Mouse (Mus musculus) left cerebral cortex, postnatal 14 days (tissue): ENCODE data around the gene Fam50b. TPM values are rescaled to one million over a fixed set of nuclear protein-coding genes. Genes with fewer than 3 reads are reported as not detected.

Experiments used
- DNase-seq, 2 experiments: peaks; one replicate each; pipeline ENCODE4 v3.0.0; 2021 to 2022; ENCODE audit warnings: low spot score in 2 of 2, mixed read lengths in 1 of 2
- intact Hi-C: fragments of 180-260 bp; cut with DNase I; formaldehyde crosslinking; loops from one replicate; pipeline ENCODE4 v1.15.1; 2025
- long read RNA-seq, 2 experiments: library from polyadenylated mRNA; stranded (forward); transcript quantifications; one replicate each; pipeline ENCODE4 v2.0.0; 2021
- total RNA-seq, 2 experiments: library from RNA; stranded (reverse); gene quantifications; 2 replicates each; pipeline ENCODE4 v1.2.3; 2021

Fam50b gene
- not detected for total RNA-seq
- long read RNA-seq, experiment 1, result 0 reads
- long read RNA-seq, experiment 2, result 0 reads

DNA sequence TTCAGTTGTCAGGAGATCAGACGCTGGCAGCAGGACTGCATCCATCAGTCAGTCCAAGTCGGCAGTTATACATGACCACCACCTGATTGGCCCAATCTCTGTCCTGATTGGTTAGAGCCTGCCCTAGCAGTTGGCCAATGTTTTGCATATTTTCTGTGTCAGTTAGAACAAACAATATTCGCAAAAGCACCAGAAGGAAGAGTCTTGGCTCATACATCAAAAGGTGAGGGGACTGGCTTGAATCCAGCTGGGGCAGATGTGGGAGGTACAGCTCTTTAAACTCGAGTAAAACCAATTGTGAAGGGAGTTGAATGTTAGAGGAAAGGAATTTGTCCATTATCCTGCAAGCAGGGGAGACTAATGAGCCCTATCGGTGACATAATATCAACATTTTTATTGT lies at the start of gene Fam50b:
Gene Fam50b, plus strand, starts transcription at position 165 of the 400 bp plus-strand sequence.
- DNase-seq, result no peak

DNA sequence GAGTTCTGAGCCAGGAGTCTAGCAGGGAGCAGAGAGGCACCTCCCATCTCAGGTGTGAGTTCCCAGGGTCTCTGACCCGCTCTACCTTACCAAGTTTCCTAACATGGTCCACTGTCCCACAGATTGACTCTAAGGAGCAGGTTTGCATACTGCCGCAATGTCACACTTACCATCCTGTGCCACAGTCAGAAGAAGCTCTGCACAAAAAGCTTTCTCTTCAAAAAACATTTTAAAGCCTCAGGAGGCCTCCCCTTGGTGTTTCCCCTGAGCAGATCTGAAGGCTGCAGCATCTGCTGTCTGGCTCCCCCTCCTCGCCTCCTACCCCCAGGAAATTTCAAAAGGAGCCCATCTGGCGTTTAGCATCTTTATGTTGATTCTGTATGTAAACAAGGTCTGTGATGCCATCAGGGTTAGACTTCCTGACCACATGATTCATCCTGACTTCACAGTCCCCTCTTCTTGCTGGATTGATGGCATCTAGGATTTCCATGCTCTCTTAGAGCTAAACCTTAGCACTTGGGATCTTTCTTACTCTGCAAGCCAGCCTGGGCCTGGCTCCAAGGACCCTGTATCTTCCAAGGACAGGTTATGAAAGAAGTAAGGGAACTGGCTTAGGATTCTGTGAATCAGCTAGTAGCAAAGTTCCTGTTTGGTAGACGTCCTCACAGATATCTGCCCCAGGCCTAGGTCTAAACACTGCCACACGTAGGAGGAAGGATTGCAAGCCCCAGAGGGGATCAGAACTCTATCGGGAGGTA lies 49.5 kb upstream of the Fam50b start:
- no peak for DNase-seq
- intact Hi-C loops, result no loop called here

More for the DNA sequence above, at the start of gene Fam50b:
- intact Hi-C loops, result no loop called here

DNA sequence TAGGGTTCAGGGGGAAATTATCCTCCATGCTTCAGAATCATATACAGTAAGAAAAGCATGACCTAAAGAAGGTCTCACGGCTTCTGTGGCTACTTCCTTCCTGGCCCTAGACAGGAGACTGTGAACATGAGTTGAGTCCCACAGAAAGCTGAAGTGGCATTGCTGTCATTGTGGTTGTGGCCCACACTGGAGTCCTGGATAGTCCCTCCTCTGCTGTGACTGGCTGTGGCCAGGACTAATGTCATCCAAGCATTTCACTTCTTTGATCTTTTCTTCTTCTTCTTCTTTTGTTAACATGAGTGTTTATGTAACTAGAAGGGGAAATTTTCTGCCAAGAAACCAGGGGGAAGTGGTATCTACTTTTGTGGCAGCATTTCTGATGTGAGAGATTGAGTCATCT lies 43.6 kb upstream of the Fam50b start:
- no peak for DNase-seq
- intact Hi-C loops, result no loop called here

DNA sequence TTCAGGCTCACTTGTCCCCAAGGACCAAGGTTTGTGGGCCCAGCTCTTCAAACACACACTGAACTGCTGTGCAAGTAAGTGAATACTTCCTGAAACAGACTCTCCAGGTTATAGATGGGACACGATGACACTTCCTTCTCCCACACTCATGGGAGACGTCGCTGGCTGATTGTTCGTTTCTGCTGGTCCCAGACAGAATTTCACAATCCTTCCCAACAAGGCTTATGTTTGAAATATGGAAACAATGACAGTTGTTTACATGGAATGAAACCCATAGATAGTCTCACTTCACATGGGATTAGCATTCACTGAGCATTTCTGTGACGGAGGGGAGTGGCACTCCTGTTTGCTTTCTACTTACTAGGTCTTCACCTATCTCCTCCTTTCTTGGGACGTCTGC lies 41.5 kb upstream of the Fam50b start:
- no peak for DNase-seq
- intact Hi-C loops, result no loop called here

DNA sequence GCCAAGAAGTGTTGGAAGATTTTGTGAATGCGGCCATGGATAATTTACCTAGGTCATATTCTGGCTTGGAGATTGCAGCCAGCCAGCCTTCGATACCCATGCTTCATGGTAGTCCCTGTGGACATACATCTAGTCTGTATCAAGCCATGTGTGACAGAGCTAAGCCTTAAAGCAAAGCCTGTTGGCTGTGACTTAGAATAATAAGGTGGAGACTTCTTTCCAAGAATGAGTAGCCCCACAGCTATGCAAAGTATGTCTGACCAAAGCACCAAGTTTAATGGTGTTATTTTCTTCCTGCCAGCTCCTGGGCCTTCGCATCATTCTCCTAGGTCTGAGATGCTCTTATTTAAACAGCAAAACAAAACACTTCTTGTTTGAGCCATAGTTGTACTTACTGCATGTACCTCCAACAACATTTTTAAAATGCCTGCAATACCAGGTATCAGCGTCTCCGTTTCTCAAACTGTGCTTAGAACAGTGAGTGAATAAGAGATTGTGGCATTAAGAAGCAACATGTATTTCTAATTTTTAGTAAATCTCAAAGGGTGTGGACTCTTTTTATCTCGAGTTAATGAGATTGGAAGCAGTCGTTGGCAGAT lies 37.8 kb upstream of the Fam50b start:
- DNase-seq, result no peak
- intact Hi-C loops, result no loop called here

DNA sequence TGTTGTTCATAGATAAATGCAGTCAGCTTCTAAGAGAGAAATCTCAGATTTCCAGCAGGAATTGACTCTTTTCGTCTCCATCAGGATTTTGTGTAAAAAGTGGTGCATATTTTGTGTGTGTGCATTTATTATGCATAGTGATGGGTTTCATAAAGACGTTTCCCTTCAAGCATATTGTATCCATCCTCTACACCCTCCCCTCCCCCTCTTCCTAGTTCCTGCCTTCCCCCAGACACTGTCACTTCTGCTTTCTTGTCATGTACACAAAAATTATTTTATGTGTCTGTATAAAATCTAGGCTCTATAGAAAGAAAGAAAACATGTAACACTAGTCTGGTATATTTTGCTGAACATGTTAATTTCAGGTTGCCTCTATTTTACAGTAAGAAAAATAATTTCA lies 34.6 kb upstream of the Fam50b start:
- DNase-seq, result no peak
- intact Hi-C loops, result no loop called here

DNA sequence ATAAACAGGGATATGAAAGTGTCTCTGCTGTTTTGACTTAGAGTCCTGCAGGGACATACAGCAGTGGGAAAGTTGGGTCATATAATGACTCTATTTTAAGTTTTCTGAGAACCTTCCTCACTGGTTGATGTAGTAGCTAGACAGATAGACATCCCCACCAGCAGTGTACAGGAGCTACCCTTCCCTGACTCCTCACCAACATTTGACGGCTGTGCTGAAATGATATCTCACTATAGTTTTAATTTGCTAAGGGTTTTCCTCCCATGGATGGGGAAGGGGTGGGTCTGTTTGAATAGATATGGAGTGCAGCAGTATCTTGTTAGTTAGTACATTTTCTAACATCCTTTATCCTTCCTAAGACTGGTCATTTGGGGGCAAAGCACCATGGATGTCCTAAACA lies 34.0 kb upstream of the Fam50b start:
- DNase-seq, result no peak
- intact Hi-C loops, result no loop called here

DNA sequence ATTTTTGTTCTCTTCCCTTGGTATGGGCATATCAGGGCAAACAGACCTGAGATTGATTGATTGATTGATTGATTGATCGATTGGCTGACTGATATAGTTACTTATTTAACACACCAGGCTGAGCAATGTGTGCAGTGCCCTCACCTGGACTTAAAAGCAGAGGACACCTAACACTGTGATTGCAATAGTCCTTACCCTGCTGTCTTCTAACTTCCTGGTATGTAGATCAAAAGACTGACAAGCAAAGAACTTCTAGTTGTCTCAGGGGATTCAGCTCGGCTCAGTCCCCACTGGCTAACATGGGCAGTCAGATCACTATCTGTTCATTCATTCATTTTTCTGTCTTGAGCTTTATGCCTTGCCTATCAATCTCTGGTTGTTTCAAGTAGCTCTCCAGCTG lies 31.3 kb upstream of the Fam50b start:
- no peak for DNase-seq
- intact Hi-C loops, result no loop called here

DNA sequence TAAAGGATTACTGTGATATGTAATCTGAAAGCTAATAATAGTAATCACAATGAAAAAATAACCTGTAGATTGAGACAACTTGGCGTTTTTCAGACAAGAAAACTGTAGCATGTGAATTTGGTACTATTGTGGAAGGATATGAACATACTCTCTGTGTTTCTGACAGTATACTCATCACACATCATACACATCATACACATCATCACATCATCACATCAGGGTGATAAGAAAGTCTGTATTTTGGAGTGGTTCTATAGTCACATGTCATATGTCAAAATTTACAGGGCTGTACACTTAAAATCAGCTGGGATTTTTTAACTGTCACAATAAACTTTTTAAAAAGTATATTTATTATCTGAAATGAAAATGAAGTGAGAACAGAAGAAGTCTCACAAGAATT lies 30.9 kb upstream of the Fam50b start:
- intact Hi-C loops, result no loop called here
- DNase-seq, result no peak

DNA sequence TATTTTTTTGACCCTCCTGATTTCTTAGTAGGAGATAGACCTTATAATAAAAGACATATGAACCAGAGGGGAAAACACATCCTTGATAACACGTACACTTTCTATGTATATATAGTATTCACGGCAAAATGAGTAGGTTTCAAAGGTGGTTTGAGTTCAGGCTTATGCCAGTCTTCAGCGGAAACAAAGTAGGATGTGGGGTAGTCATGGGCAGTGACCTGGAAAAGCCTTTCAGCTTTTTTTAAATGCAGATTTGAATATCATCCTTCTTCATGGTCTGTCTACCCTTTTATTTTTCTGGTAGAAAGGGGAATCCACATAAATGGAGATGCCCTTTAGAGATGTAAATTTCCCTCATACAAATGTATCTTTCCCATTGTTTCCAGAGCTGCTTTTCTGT lies 29.8 kb upstream of the Fam50b start:
- no peak for DNase-seq
- intact Hi-C loops, result no loop called here

DNA sequence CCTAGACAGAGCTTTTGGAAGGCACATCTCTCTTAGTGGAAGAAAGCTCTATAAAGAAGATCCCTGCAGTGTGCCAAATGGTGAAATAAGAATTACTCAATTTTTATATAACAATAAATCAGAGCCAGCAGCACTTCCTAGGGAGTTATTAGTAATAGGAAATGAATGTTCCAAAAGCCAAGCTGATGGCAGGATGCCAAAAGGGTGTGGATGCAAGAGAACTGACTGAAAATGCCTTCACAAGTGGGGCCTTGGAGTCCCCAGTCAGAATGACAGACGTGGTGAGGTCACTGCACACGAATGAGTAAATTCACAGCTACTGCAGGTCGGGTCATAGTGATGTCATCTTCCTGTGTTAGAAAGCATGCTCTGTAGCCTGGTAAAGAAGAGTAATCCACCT lies 25.7 kb upstream of the Fam50b start:
- peak; percentile 31 to 36 for DNase-seq
- intact Hi-C loops, result no loop called here

DNA sequence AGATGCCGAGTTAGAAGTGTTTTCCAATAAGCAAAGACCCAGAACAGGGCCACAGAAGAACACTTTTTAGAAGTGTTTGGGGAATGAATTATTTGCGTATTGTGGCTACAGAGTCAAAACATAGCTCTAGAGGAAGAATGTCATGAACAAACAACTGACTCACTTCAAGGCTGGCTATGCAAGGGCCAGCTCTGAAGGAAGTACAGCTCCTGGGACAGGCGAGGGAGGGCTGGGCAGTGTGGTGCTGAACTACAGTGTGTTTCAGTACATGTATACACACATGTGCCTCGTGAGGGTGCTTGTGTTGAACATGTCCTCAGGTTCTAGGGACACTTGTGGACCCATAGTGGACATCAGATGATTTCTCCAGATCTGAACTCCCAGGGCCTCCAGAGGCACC lies 25.1 kb upstream of the Fam50b start:
- no peak for DNase-seq
- intact Hi-C loops, result no loop called here

DNA sequence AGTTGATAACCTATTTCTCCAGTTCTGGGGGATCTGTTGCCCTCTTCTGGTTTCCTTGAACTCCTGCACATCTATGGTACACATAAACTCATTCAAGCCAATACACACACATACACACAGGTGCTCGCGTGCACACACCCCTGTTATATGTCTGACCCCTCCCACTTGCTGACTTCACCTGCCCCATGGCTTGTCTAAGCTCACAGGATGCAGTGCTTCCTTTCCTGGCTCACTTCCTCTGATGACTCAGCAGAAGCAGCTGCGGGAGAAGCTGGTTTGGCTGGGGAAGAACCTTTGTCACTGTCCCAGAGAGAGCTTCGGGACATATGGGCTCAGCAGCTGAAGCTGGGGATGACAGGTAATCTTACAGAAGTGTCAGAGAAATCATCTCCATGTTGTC lies 23.2 kb upstream of the Fam50b start:
- intact Hi-C loops, result no loop called here
- no peak for DNase-seq

DNA sequence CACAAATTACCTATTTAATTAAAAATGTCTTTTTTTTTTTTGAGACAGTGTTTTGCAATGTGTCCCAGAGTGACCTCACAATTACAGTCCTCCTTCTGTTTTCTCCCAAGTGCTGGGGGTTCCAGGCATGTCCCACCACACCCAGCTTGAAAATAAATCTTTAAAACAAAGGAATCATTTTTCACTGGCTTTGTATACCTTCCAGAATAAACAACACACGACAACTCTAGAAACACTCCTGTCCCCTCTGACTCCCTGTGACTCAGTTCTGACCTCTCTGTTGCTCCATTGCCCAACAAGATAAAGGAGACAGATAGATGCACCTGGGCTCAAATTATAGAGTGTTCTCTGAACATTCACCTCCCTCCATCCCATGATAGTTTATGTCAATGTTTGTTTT lies 21.8 kb upstream of the Fam50b start:
- intact Hi-C loops, result no loop called here
- no peak for DNase-seq

DNA sequence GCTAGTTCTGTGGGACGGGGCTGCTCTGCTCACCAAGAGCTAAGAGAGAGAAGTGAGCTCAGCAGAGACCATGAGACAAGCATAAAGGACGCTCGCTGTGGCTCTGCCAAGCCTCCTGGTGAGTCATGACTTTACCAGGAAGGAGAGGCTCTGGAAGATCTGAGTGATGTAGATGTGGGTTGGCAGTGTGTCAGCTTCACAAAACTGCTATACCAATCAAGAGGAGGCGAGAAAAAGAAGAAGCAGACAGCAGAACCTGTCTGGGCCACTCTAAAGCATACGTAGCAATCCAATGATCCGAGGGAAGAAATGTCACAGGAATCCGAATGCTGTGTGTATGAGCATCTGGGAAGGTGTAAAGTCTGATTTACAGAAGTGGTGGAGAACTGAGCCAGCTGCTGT lies 19.2 kb upstream of the Fam50b start:
- intact Hi-C loops, result no loop called here
- peak; percentile 66 to 86 for DNase-seq

DNA sequence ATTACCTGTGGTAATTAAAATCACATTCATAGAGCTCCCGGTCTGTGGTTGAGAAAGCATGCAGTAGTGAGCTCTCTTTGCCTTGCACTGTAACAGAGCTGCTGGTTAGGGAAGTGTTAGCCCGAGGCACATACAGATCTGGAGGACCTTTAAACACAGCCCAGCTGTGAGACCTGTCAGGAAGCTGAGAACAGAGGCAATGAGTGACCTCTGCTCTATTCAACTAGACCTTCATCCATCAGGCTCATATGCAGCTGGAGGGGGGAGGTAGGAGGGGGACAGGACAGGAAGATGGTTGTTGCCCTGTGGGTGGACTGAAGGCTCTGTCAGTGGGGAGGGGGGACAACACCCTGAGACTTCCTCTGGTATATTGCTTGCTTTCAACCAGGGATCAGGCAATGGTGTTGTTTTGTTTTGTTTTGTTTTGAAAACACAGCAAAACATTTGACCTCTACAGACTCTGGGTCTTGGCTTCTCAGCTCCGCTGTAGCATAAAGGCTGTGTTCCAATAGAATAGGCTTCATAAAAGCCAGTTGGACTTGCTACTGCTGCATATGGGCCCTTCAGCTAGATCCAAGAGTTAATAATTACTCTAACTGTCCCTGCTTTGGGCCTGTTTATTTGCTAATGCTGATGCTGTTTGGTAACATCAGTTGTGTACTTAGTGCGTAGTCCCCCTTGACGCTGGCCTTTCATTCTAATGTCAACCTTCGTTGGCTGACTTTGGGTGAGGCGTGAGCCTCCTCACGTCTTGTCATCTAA lies 9.6 kb upstream of the Fam50b start:
- DNase-seq, result no peak

DNA sequence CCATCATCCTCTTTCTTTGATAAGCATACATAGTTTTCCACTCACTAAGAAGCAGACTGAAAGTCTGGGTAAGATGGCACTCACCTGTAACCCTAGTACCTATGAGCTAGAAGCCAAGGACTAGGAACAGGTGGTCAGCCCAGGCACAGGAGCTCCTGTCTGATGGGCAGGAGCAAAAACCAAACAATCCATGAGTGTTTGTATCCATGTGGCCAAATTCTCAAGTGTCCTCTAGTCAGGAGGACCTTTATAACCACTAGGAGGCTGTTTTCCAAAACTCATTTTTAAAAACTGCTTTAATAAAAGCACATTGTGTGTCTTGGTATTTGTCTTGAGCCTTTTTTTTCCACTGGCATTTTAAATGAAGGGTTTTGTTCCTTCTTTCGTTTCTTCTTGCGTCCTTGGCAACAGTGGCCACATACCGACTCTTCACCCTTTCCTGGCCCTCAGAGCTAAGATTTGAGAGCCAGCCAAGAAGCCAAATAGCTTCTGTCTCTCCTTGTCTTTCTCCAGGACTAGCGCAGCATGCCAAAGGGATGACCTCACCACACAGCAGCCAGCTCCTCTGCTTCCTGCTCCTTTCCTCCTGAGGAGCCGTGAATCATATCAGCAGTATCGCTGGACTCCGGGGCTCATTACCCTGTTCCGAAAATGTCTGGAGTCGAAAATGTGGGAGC lies 8.7 kb upstream of the Fam50b start:
- intact Hi-C loops, result loop anchor here (5.0 kb wide), 1 partner anchor 74 kb away; the partner anchor contains the start of gene Pxdc1
- DNase-seq, result peak; percentile 12 to 23

More for the DNA sequence above, 9.6 kb upstream of the Fam50b start:
- intact Hi-C loops, result loop anchor here (5.0 kb wide), 1 partner anchor 73 kb away; the partner anchor contains the start of gene Pxdc1

DNA sequence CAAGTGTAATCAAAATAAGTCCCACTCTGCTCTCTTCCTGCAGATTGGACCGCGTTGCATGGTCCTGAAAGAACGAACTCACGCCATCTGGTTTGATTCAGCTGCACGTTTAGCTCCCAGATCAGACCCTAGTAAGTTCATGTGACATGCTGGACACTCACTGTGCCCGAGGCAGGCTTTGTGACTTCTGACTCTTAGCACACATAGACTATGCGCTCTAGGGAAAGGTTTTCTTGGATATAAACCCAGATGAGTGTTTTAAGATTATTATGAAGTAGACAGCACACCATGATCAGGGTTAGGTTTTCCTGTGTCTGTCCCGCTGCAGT lies 8.2 kb upstream of the Fam50b start:
- peak in 1 of 2 experiments; percentile 15 for DNase-seq
- intact Hi-C loops, result loop anchor here (5.0 kb wide), 1 partner anchor 74 kb away; the partner anchor contains the start of gene Pxdc1

DNA sequence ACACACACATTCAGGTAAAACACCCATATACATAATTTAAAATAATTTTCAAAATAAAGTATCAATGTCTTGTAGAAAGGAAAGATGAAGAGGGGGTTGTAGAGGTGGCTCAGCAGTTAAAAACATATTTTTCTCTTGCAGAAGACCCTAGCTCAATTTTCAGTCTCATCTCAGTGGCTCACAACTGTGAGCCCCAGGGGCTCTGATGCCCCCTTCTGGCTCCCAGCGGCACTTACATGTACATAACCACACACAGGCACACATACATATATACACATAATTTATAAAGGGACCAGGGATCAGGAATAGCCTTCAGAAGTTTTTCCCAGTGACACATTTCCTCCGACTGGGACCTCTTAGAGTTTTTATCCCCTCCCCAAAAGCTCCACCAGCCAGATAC lies 7.6 kb upstream of the Fam50b start:
- no peak for DNase-seq
- intact Hi-C loops, result loop anchor here (5.0 kb wide), 1 partner anchor 75 kb away; the partner anchor contains the start of gene Pxdc1

DNA sequence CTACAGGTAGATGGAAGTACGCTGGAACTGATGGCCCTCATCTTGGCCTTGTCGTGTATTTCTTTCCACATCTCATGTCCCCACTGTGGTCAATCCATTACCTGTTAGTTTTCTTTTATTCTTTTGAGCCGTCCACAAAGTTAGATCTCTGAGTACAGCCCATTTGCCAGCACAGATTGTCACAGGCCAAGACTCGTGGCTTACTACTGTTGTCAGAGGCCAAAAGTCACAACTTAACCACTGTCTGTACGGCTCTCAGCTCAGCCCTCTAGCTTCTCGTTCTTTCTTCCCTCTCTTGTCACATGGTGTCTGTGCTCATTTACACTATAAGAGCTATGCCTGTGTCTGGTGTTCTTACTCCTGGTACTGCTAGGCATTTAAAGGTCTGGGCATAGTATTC lies 3.1 kb upstream of the Fam50b start:
- DNase-seq, result no peak
- intact Hi-C loops, result no loop called here
